Mouse (Mus musculus): ENCODE data around the gene Ggn. TPM values are rescaled to one million over a fixed set of nuclear protein-coding genes. Genes with fewer than 3 reads are reported as not detected.

Ggn gene
- 0.14 and 0.59 TPM in 2 replicates for polyA plus RNA-seq (2015; fragmentation: Nextera tagmentation; extraction: Ambion mirVana)

- Histone ChIP-seq H3K36me3 (ENCODE audit: control insufficient read depth, insufficient read depth) (peaks cover 19% of the 10 kb centered on the region), H3K4me3 (ENCODE audit: low read length) (peak within 1 kb of the TSS; percentile 58), H3K4me1 (ENCODE audit: control insufficient read depth, insufficient read depth, low read length) (peaks cover 20% of the 10 kb centered on the region), H3K27ac (ENCODE audit: low read length) (peak within 1 kb of the TSS; percentile 72), H3K4me2 (ENCODE audit: low read depth, low read length) (peak within 1 kb of the TSS; percentile 86), H3K9me3 (replicated peaks; ENCODE audit: control insufficient read depth, low read length) (no peaks in the 10 kb centered on the region), H3K9ac (ENCODE audit: low read length) (peak within 1 kb of the TSS; percentile 72), H3K27me3 (ENCODE audit: control insufficient read depth, insufficient read depth, low read length) (peaks cover 38% of the 10 kb centered on the region)
- ATAC-seq (replicated peaks; ENCODE audit: extremely low read depth, insufficient read depth, low FRiP score): peak; percentile 53
- 2% methylated on average over 30 of the region's 30 CpGs for WGBS
These were observed at the start of gene Ggn, which contains the start of gene Spred3 for GRCm38 (mm10) chr7:29170066-29170754. Ggn (plus strand) TSS chr7:29170210. Spred3 (minus strand) TSS chr7:29170411.

- Histone ChIP-seq H3K4me2 (ENCODE audit: low read depth, low read length) (no peak overlapping the region), H3K36me3 (ENCODE audit: control insufficient read depth, insufficient read depth) (no peaks in the 10 kb centered on the region), H3K4me3 (ENCODE audit: low read length) (no peak overlapping the region), H3K9ac (ENCODE audit: low read length) (no peak overlapping the region), H3K4me1 (ENCODE audit: control insufficient read depth, insufficient read depth, low read length) (peaks cover 6% of the 10 kb centered on the region; the same call in 1 of the 2 replicates), H3K27me3 (ENCODE audit: control insufficient read depth, insufficient read depth, low read length) (peaks cover 8% of the 10 kb centered on the region; the same call in 1 of the 2 replicates), H3K27ac (ENCODE audit: low read length) (no peak overlapping the region), H3K9me3 (replicated peaks; ENCODE audit: control insufficient read depth, low read length) (no peaks in the 10 kb centered on the region)
- WGBS: 86% methylated on average over 9 of the region's 9 CpGs
- ATAC-seq (replicated peaks; ENCODE audit: extremely low read depth, insufficient read depth, low FRiP score): no peak
These were observed 47.2 kb upstream of the Ggn start for GRCm38 (mm10) chr7:29122821-29123220.

- no peak for ATAC-seq (replicated peaks; ENCODE audit: extremely low read depth, insufficient read depth, low FRiP score)
- no peak overlapping the region for H3K4me2 ChIP-seq (ENCODE audit: low read depth, low read length)
- H3K4me1 ChIP-seq (ENCODE audit: control insufficient read depth, insufficient read depth, low read length): peaks cover 6% of the 10 kb centered on the region; the same call in 1 of the 2 replicates
These were observed 46.3 kb upstream of the Ggn start for GRCm38 (mm10) chr7:29123531-29124358.

GRCm38 (mm10) chr7:29124970-29125369 is 45.0 kb upstream of the Ggn start, which contains the start of gene Ryr1:
Ryr1 (minus strand) TSS chr7:29125179.
- Histone ChIP-seq H3K9ac (ENCODE audit: low read length) (peak within 1 kb of the TSS; percentile 33; the same call in 1 of the 2 replicates), H3K4me3 (ENCODE audit: low read length) (peak within 1 kb of the TSS; percentile 43), H3K4me1 (ENCODE audit: control insufficient read depth, insufficient read depth, low read length) (peaks cover 6% of the 10 kb centered on the region; the same call in 1 of the 2 replicates), H3K36me3 (ENCODE audit: control insufficient read depth, insufficient read depth) (no peaks in the 10 kb centered on the region), H3K27ac (ENCODE audit: low read length) (no peak within 1 kb of the TSS), H3K27me3 (ENCODE audit: control insufficient read depth, insufficient read depth, low read length) (peaks cover 5% of the 10 kb centered on the region; the same call in 1 of the 2 replicates), H3K9me3 (replicated peaks; ENCODE audit: control insufficient read depth, low read length) (no peaks in the 10 kb centered on the region), H3K4me2 (ENCODE audit: low read depth, low read length) (peak within 1 kb of the TSS; percentile 75)
- under 1% methylated on average over 16 of the region's 16 CpGs for WGBS
- peak; percentile 64; the same call in 1 of the 2 replicates for ATAC-seq (replicated peaks; ENCODE audit: extremely low read depth, insufficient read depth, low FRiP score)

More at GRCm38 (mm10) chr7:29123531-29124358, 46.3 kb upstream of the Ggn start:
- Histone ChIP-seq H3K4me3 (ENCODE audit: low read length) (no peak overlapping the region), H3K9ac (ENCODE audit: low read length) (no peak overlapping the region), H3K27ac (ENCODE audit: low read length) (no peak overlapping the region), H3K27me3 (ENCODE audit: control insufficient read depth, insufficient read depth, low read length) (peaks cover 5% of the 10 kb centered on the region; the same call in 1 of the 2 replicates), H3K36me3 (ENCODE audit: control insufficient read depth, insufficient read depth) (no peaks in the 10 kb centered on the region), H3K9me3 (replicated peaks; ENCODE audit: control insufficient read depth, low read length) (no peaks in the 10 kb centered on the region)
- WGBS: 43% methylated on average over 5 of the region's 5 CpGs

GRCm38 (mm10) chr7:29126173-29126915 is 43.7 kb upstream of the Ggn start:
- Histone ChIP-seq H3K27me3 (ENCODE audit: control insufficient read depth, insufficient read depth, low read length) (peaks cover 5% of the 10 kb centered on the region; the same call in 1 of the 2 replicates), H3K9ac (ENCODE audit: low read length) (no peak overlapping the region), H3K4me1 (ENCODE audit: control insufficient read depth, insufficient read depth, low read length) (peaks cover 6% of the 10 kb centered on the region; the same call in 1 of the 2 replicates), H3K9me3 (replicated peaks; ENCODE audit: control insufficient read depth, low read length) (no peaks in the 10 kb centered on the region), H3K27ac (ENCODE audit: low read length) (no peak overlapping the region), H3K36me3 (ENCODE audit: control insufficient read depth, insufficient read depth) (no peaks in the 10 kb centered on the region), H3K4me3 (ENCODE audit: low read length) (no peak overlapping the region), H3K4me2 (ENCODE audit: low read depth, low read length) (no peak overlapping the region)
- no peak for ATAC-seq (replicated peaks; ENCODE audit: extremely low read depth, insufficient read depth, low FRiP score)
- 18% methylated on average over 7 of the region's 7 CpGs for WGBS

- Histone ChIP-seq H3K9me3 (replicated peaks; ENCODE audit: control insufficient read depth, low read length) (no peaks in the 10 kb centered on the region), H3K27ac (ENCODE audit: low read length) (no peak overlapping the region), H3K27me3 (ENCODE audit: control insufficient read depth, insufficient read depth, low read length) (peaks cover 5% of the 10 kb centered on the region; the same call in 1 of the 2 replicates), H3K36me3 (ENCODE audit: control insufficient read depth, insufficient read depth) (no peaks in the 10 kb centered on the region), H3K9ac (ENCODE audit: low read length) (no peak overlapping the region), H3K4me1 (ENCODE audit: control insufficient read depth, insufficient read depth, low read length) (peaks cover 6% of the 10 kb centered on the region; the same call in 1 of the 2 replicates), H3K4me2 (ENCODE audit: low read depth, low read length) (no peak overlapping the region), H3K4me3 (ENCODE audit: low read length) (no peak overlapping the region)
- WGBS: 74% methylated on average over 2 of the region's 2 CpGs
- ATAC-seq (replicated peaks; ENCODE audit: extremely low read depth, insufficient read depth, low FRiP score): no peak
These were observed 41.3 kb upstream of the Ggn start for GRCm38 (mm10) chr7:29128725-29129124.

- Histone ChIP-seq H3K9me3 (replicated peaks; ENCODE audit: control insufficient read depth, low read length) (no peaks in the 10 kb centered on the region), H3K4me3 (ENCODE audit: low read length) (no peak overlapping the region), H3K9ac (ENCODE audit: low read length) (no peak overlapping the region), H3K27me3 (ENCODE audit: control insufficient read depth, insufficient read depth, low read length) (peaks cover 15% of the 10 kb centered on the region), H3K4me2 (ENCODE audit: low read depth, low read length) (peak overlapping the region; percentile 50), H3K36me3 (ENCODE audit: control insufficient read depth, insufficient read depth) (no peaks in the 10 kb centered on the region), H3K4me1 (ENCODE audit: control insufficient read depth, insufficient read depth, low read length) (no peaks in the 10 kb centered on the region; the same call in 1 of the 2 replicates), H3K27ac (ENCODE audit: low read length) (no peak overlapping the region)
- no peak for ATAC-seq (replicated peaks; ENCODE audit: extremely low read depth, insufficient read depth, low FRiP score)
- 7% methylated on average over 4 of the region's 4 CpGs for WGBS
These were observed 35.8 kb upstream of the Ggn start for GRCm38 (mm10) chr7:29134230-29134629.

- Histone ChIP-seq H3K4me3 (ENCODE audit: low read length) (peak within 1 kb of the TSS; percentile 29), H3K4me2 (ENCODE audit: low read depth, low read length) (peak within 1 kb of the TSS; percentile 50), H3K4me1 (ENCODE audit: control insufficient read depth, insufficient read depth, low read length) (no peaks in the 10 kb centered on the region; the same call in 1 of the 2 replicates), H3K9me3 (replicated peaks; ENCODE audit: control insufficient read depth, low read length) (no peaks in the 10 kb centered on the region), H3K27ac (ENCODE audit: low read length) (no peak within 1 kb of the TSS), H3K36me3 (ENCODE audit: control insufficient read depth, insufficient read depth) (no peaks in the 10 kb centered on the region), H3K9ac (ENCODE audit: low read length) (no peak within 1 kb of the TSS), H3K27me3 (ENCODE audit: control insufficient read depth, insufficient read depth, low read length) (peaks cover 15% of the 10 kb centered on the region)
- under 1% methylated on average over 13 of the region's 20 CpGs for WGBS
- ATAC-seq (replicated peaks; ENCODE audit: extremely low read depth, insufficient read depth, low FRiP score): peak; percentile 66; the same call in 1 of the 2 replicates
These were observed 35.2 kb upstream of the Ggn start, which contains the start of gene Rasgrp4 for GRCm38 (mm10) chr7:29134693-29135386. Rasgrp4 (plus strand) TSS chr7:29134851.

Data from heart, embryonic 16.5 days (tissue).